Mouse (Mus musculus) limb, embryonic 11.5 days (tissue): ENCODE data around the gene Ltn1. TPM values are rescaled to one million over a fixed set of nuclear protein-coding genes. Genes with fewer than 3 reads are reported as not detected.

Experiments used
- ATAC-seq: fragments of 200-750 bp; cut with Nextera tagmentation; 2 replicates; pipeline ENCODE4 v1.8.0; 2017; ENCODE audit warnings: low read depth; ENCODE audit not compliant: insufficient number of reproducible peaks, low FRiP score, low TSS enrichment
- DNase-seq: peaks from one replicate; pipeline ENCODE4 v3.0.0-alpha.2; 2015; ENCODE audit warnings: low spot score
- H3K27ac ChIP-seq: fragments of 300-500 bp; sonication (generic); replicated peaks from 2 replicates; pipeline ENCODE4 v1.5.1; 2014; ENCODE audit warnings: low read depth, mild to moderate bottlenecking, low read length
- H3K27me3 ChIP-seq: fragments of 300-500 bp; sonication (generic); 2 replicates; pipeline ENCODE4 v1.6.1; 2014; ENCODE audit warnings: mild to moderate bottlenecking, low read length, mixed read lengths; ENCODE audit not compliant: control insufficient read depth, insufficient read depth
- H3K36me3 ChIP-seq: fragments of 300-500 bp; sonication (generic); 2 replicates; pipeline ENCODE4 v1.6.1; 2014; ENCODE audit warnings: mild to moderate bottlenecking, low read length, moderate library complexity, mixed read lengths; ENCODE audit not compliant: control insufficient read depth, insufficient read depth
- H3K4me1 ChIP-seq: fragments of 300-500 bp; sonication (generic); 2 replicates; pipeline ENCODE4 v1.6.1; 2014; ENCODE audit warnings: low read length, mixed read lengths; ENCODE audit not compliant: control insufficient read depth, insufficient read depth
- H3K4me2 ChIP-seq: fragments of 300-500 bp; sonication (generic); 2 replicates; pipeline ENCODE4 v1.6.1; 2014; ENCODE audit warnings: low read depth, mild to moderate bottlenecking, moderate library complexity; ENCODE audit not compliant: severe bottlenecking
- H3K4me3 ChIP-seq: fragments of 300-500 bp; sonication (generic); 2 replicates; pipeline ENCODE4 v1.5.1; 2014; ENCODE audit warnings: low read depth, low read length
- H3K9ac ChIP-seq: fragments of 300-500 bp; sonication (generic); 2 replicates; pipeline ENCODE4 v1.6.1; 2014; ENCODE audit warnings: mild to moderate bottlenecking, low read length
- H3K9me3 ChIP-seq: fragments of 300-500 bp; sonication (generic); 2 replicates; pipeline ENCODE4 v1.6.1; 2016; ENCODE audit warnings: low read length; ENCODE audit not compliant: control insufficient read depth
- WGBS: fragments of 180-500 bp; shearing (Covaris S2); extraction: QIAGEN DNeasy Blood & Tissue Kit; methylation state at CpG from one replicate; pipeline ENCODE4 v1.1.7; 2014; 5-methylcytosine and 5-hydroxymethylcytosine counted together
- polyA plus RNA-seq: library from polyadenylated mRNA; unstranded; fragments of >200 nt; fragmentation: Nextera tagmentation; extraction: Ambion mirVana; gene quantifications from 2 replicates; pipeline ENCODE4 v1.2.1, GENCODE M21; 2014

Ltn1 gene
- polyA plus RNA-seq, result 31.8 and 34.8 TPM in 2 replicates

DNA sequence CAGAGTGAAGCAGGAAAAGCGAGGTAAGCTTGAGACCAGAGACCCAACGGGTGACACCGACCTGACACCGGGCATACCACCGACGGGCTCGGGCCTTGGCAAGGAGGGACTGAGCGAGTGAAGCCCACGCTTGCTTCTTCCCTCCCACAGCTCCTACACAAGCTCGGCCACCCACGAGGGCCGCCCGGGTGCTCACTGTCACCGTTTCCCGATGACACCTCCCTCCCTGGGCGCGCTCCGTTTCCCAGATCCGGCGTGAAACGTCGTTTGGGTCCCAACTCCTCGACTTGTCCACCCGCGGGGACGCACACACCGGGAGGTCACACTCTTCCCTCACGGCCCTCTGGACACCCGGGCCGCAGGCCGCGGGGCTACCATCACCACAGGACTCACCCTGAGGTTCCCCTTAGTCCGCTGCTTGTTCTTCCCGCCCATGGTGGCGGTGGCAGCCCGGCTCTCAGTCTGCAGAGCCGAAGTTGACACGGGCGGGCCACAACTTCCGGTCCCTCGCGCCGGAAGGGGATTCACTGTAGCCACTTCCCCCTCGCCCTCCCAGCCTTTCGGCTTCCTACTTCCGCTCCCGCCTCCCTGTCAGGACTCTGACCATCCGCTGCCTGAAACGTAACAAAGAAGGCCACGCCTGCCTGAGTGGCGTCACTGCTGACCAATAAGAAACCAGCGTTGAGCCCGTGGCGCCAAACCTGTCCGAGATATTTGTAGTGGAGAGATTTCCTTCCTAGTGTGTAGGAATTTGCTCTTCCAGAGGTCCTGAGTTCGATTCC, at the start of gene Ltn1:
Ltn1 (minus strand) TSS at position 580 of the 782 bp plus-strand sequence.
- peak within 1 kb of the TSS; percentile 79 for H3K9ac ChIP-seq
- WGBS, result under 1% methylated on average over 56 of the region's 56 CpGs
- no peaks in the 10 kb centered on the region for H3K27me3 ChIP-seq
- no peaks in the 10 kb centered on the region for H3K4me1 ChIP-seq
- H3K27ac ChIP-seq, result no peak within 1 kb of the TSS
- peak within 1 kb of the TSS; percentile 80 for H3K4me2 ChIP-seq
- no peaks in the 10 kb centered on the region; the same call in 1 of the 2 replicates for H3K36me3 ChIP-seq
- peak; percentile 98 for DNase-seq
- peak; percentile 98 for ATAC-seq
- H3K4me3 ChIP-seq, result peak within 1 kb of the TSS; percentile 90
- no peaks in the 10 kb centered on the region for H3K9me3 ChIP-seq

DNA sequence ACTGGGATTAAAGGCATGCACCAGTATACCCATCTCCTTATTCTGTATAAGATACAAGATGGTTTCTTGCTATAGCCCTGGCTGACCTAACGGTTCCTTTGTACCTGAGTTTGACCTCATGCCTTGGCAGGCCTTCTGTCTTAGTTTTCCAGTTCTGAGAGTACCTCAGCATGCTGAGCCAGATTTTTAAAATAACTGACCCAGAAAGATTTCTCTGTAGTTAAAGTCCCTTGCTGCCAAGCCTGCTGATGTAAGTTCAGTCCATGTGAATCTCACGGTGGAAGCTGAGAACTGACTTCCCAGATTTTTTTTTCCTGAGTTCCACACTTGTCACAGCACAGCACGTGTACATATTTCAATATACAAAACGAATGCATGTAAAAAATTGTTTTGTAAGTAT, 38.2 kb upstream of the Ltn1 start:
- no peaks in the 10 kb centered on the region for H3K9me3 ChIP-seq
- H3K27me3 ChIP-seq, result no peaks in the 10 kb centered on the region
- H3K4me1 ChIP-seq, result no peaks in the 10 kb centered on the region
- no peak overlapping the region for H3K4me3 ChIP-seq
- no peak overlapping the region for H3K9ac ChIP-seq
- H3K27ac ChIP-seq, result no peak overlapping the region
- no peak overlapping the region for H3K4me2 ChIP-seq
- WGBS, result 94% methylated on average over 4 of the region's 4 CpGs
- ATAC-seq (no peak), DNase-seq (no peak)
- H3K36me3 ChIP-seq, result peaks cover 19% of the 10 kb centered on the region; the same call in 1 of the 2 replicates

DNA sequence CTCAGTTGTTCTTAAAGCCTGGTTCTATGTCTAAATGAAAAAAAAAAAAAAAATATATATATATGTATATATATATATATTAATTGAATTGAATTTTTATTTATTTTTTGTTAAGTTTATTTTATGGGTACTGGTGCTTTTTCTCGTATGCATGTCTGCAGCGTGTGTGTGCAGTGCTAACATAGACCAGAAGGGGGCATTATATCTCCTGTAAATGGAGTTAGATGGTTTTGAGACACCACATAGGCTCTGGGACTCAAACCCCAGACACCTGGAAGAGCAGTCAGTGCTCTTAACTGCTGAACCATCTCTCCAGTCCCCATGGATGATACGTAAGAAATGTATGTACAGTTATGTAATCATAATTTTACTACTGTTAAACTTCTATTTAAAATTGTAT, 26.3 kb upstream of the Ltn1 start:
- peaks cover 11% of the 10 kb centered on the region for H3K36me3 ChIP-seq
- no peak overlapping the region for H3K27ac ChIP-seq
- 91% methylated on average over 3 of the region's 3 CpGs for WGBS
- H3K4me3 ChIP-seq, result no peak overlapping the region
- H3K27me3 ChIP-seq, result no peaks in the 10 kb centered on the region
- no peak overlapping the region for H3K9ac ChIP-seq
- 0 out of 2 replicates have a peak, but pooled peaks cover 2% of the 10 kb centered on the region for H3K4me1 ChIP-seq
- DNase-seq, result no peak
- no peak for ATAC-seq
- no peak overlapping the region for H3K4me2 ChIP-seq
- no peaks in the 10 kb centered on the region for H3K9me3 ChIP-seq

DNA sequence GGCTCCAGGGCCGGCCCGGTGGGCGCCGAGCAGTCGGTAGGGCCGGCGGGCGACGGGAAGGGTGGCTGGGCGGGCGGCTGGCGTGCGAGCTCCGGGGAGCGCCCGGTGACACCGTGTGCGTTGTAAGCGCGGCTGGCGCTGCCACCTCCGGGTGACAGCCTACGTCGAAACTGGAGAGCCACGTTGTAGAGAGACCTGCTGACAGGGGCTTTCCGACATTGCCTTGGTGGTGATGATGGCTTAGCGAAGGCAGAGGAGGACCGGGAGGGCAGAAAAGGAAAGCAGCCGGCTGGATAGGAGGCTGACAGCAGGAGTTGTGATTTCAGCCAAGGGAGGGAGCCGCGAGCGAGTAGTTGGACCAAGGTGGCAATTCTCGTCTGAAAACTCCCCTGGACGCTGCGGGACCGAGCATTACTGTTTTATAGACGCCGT, 22.8 kb upstream of the Ltn1 start:
- Histone ChIP-seq H3K27ac (peak overlapping the region; percentile 36; the same call in 1 of the 2 replicates), H3K27me3 (no peaks in the 10 kb centered on the region), H3K36me3 (peaks cover 4% of the 10 kb centered on the region; the same call in 1 of the 2 replicates), H3K9ac (peak overlapping the region; percentile 83), H3K4me2 (peak overlapping the region; percentile 63), H3K4me1 (0 out of 2 replicates have a peak, but pooled peaks cover 2% of the 10 kb centered on the region), H3K9me3 (no peaks in the 10 kb centered on the region), H3K4me3 (peak overlapping the region; percentile 97)
- ATAC-seq (no peak), DNase-seq (peak; percentile 49)
- WGBS, result under 1% methylated on average over 38 of the region's 38 CpGs

DNA sequence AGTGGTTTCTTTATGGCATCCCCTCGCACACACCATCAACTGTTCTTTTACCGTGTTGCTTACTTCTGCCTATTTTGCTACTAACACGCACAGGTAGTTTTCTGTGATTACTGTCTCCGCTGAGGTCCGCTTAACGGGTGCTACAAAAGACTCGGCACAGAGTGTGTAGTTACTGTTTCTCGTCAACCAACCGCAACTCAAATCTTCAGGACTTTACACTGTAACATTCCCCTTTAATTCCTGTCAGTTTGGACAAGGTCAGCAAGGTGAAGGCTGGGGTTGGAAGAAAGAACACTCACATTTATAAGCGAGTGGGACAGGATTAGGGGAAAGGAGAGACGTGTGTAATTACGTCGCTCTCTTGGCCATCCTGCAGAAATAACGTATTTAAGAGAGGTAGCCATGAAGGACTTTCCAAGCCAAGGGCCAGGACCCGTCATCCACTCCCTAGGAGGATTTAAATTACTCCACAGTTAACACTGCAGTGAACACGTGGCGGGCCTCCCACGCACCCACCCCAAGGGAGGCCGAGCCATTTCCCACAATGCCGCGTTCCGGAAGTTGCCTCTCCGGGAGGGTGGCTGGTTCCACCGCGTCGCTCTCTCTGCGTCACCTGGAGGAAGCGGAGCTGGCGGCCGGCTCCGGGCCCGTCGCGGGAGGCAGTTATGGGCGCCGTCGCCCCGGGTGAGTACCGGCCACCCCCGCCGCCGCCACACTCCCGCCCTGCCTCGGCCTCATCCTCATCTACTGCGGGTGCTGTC, 22.2 kb upstream of the Ltn1 start, which contains the start of gene Usp16:
Usp16 (plus strand) TSS at position 285 of the 761 bp plus-strand sequence.
- Histone ChIP-seq H3K4me3 (peak within 1 kb of the TSS; percentile 97), H3K27me3 (no peaks in the 10 kb centered on the region), H3K36me3 (peaks cover 2% of the 10 kb centered on the region; the same call in 1 of the 2 replicates), H3K9ac (peak within 1 kb of the TSS; percentile 83), H3K9me3 (no peaks in the 10 kb centered on the region), H3K27ac (peak within 1 kb of the TSS; percentile 36; the same call in 1 of the 2 replicates), H3K4me1 (0 out of 2 replicates have a peak, but pooled peaks cover 2% of the 10 kb centered on the region), H3K4me2 (peak within 1 kb of the TSS; percentile 63)
- 8% methylated on average over 45 of the region's 45 CpGs for WGBS
- ATAC-seq (peak; percentile 91), DNase-seq (peak; percentile 94)

DNA sequence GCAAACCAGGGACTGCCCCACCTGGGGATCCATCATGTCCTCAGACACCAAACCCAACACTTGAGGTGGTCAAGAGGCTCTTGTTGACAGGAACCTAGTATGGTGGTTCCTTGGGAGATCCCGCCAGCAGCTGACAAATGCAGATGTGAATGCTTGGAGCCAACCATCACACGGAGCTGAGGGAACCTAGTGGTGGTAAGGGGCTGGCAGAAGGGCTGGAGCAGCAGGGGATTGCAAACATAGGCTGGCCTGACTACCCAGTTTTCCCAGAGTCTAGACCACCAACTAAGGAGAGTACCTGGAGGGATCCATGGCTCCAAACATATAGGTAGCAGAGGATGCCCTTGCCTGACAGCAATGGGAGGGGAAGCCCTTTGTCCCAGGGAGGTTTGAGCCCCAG, 20.8 kb upstream of the Ltn1 start:
- WGBS, result 76% methylated on average over 2 of the region's 2 CpGs
- DNase-seq (no peak), ATAC-seq (no peak)

DNA sequence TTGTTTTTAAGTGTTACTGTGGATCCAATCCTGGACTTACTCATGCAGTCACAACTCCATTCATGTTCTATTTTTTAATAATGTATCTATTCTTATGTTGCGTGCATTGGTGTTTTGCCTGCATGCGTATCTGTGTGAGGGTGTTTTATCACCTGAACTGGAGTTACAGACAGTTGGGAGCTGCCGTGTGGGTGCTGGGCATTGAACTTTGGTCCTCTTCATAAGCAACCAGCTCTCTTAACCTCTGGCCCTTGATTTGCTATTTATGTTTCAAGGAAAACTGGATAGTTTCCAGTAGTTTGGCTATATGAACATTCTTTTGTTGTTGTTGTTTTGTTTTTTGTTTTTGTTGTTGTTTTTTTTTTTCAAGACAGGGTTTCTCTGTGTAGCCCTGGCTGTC, 13.1 kb upstream of the Ltn1 start:
- WGBS, result 97% methylated on average over 3 of the region's 3 CpGs
- H3K4me3 ChIP-seq, result no peak overlapping the region
- no peak for ATAC-seq

More for the DNA sequence above, 20.8 kb upstream of the Ltn1 start:
- H3K36me3 ChIP-seq, result no peaks in the 10 kb centered on the region
- H3K27me3 ChIP-seq, result no peaks in the 10 kb centered on the region
- H3K27ac ChIP-seq, result no peak overlapping the region
- no peaks in the 10 kb centered on the region for H3K9me3 ChIP-seq
- H3K4me3 ChIP-seq, result no peak overlapping the region
- H3K9ac ChIP-seq, result no peak overlapping the region
- no peak overlapping the region for H3K4me2 ChIP-seq
- 0 out of 2 replicates have a peak, but pooled peaks cover 2% of the 10 kb centered on the region for H3K4me1 ChIP-seq

DNA sequence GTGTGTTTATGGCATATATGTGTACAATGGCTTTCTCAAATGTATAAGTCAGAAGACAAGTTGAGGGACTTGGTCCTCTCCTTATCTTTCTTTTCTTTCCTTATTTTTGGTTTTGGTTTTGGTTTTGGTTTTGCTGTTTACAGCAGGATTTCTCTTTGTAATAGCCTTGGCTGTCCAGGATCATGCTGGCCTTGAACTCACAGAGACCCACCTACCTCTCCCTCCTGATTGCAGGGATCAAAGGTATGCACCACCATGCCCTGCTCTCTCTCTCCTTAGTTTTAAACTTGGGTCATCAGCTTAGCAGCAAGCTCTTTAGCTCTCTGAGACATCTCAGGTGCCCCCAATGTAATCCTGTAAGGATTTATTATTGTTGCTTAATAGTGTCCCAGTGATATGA, 12.7 kb upstream of the Ltn1 start:
- H3K4me3 ChIP-seq, result no peak overlapping the region
- ATAC-seq (no peak), DNase-seq (no peak)
- H3K9me3 ChIP-seq, result no peaks in the 10 kb centered on the region
- H3K27ac ChIP-seq, result no peak overlapping the region
- H3K9ac ChIP-seq, result no peak overlapping the region
- H3K4me2 ChIP-seq, result no peak overlapping the region
- H3K36me3 ChIP-seq, result no peaks in the 10 kb centered on the region
- no peaks in the 10 kb centered on the region for H3K4me1 ChIP-seq
- no peaks in the 10 kb centered on the region for H3K27me3 ChIP-seq

More for the DNA sequence above, 13.1 kb upstream of the Ltn1 start:
- Histone ChIP-seq H3K27me3 (no peaks in the 10 kb centered on the region), H3K27ac (no peak overlapping the region), H3K9ac (no peak overlapping the region), H3K36me3 (no peaks in the 10 kb centered on the region), H3K4me1 (no peaks in the 10 kb centered on the region), H3K9me3 (no peaks in the 10 kb centered on the region), H3K4me2 (no peak overlapping the region)
- DNase-seq, result no peak
